Mouse (Mus musculus) brown adipose tissue, adult 24 weeks (tissue): ENCODE results near the gene Slc23a3. TPM values are rescaled to one million over a fixed set of nuclear protein-coding genes. Genes with fewer than 3 reads are reported as not detected.

ENCODE experiments used
- polyA plus RNA-seq: library from polyadenylated mRNA; stranded (reverse); fragments of >200 nt; gene quantifications from 2 replicates; pipeline ENCODE4 v1.2.4, GENCODE M21; 2012; ENCODE audit not compliant: missing spikeins, insufficient read depth, insufficient read length

The Slc23a3 gene
- polyA plus RNA-seq, 1 experiment, result not detected

Other genes starting within 250 kb of the Slc23a3 start
- not detected in 2 replicates for gene Fev, start 248.5 kb downstream of the Slc23a3 start, polyA plus RNA-seq
- not detected in 2 replicates for gene Cryba2, start 240.7 kb downstream of the Slc23a3 start, polyA plus RNA-seq
- gene Cfap65, start 198.3 kb downstream of the Slc23a3 start, polyA plus RNA-seq, result not detected in 2 replicates
- not detected in 2 replicates for gene Ihh, start 182.2 kb downstream of the Slc23a3 start, polyA plus RNA-seq
- 7.3 and 8.2 TPM in 2 replicates for gene Nhej1, start 8.7 kb downstream of the Slc23a3 start, polyA plus RNA-seq
- gene Cnppd1, start 8.8 kb upstream of the Slc23a3 start, polyA plus RNA-seq, result 15.2 and 16.4 TPM in 2 replicates
- 30.7 and 39.4 TPM in 2 replicates for gene Retreg2, start 8.9 kb upstream of the Slc23a3 start, polyA plus RNA-seq
- 15.2 and 21.5 TPM in 2 replicates for gene Zfand2b, start 34.8 kb upstream of the Slc23a3 start, polyA plus RNA-seq
- gene Abcb6, start 46.5 kb upstream of the Slc23a3 start, polyA plus RNA-seq, result 17.8 and 28.8 TPM in 2 replicates
- 3.6 and 7.0 TPM in 2 replicates for gene Ankzf1, start 58.3 kb upstream of the Slc23a3 start, polyA plus RNA-seq
- gene Atg9a, start 58.3 kb upstream of the Slc23a3 start, polyA plus RNA-seq, result 13.6 and 21.0 TPM in 2 replicates
- 5.3 and 6.3 TPM in 2 replicates for gene Glb1l, start 76.9 kb upstream of the Slc23a3 start, polyA plus RNA-seq
- gene Stk16, start 76.9 kb upstream of the Slc23a3 start, polyA plus RNA-seq, result 44.0 and 60.2 TPM in 2 replicates
- 78.7 and 108 TPM in 2 replicates for gene Tuba4a, start 86.0 kb upstream of the Slc23a3 start, polyA plus RNA-seq
- not detected in 2 replicates for gene A630095N17Rik, start 98.2 kb upstream of the Slc23a3 start, polyA plus RNA-seq
- gene Dnajb2, start 102.5 kb upstream of the Slc23a3 start, polyA plus RNA-seq, result 39.6 and 65.4 TPM in 2 replicates
- gene Ptprn, start 130.6 kb upstream of the Slc23a3 start, polyA plus RNA-seq, result not detected in 2 replicates
- gene Resp18, start 144.5 kb upstream of the Slc23a3 start, polyA plus RNA-seq, result not detected in 2 replicates
- 72.6 and 86.4 TPM in 2 replicates for gene Dnpep, start 184.1 kb upstream of the Slc23a3 start, polyA plus RNA-seq
- 68.8 and 75.5 TPM in 2 replicates for gene Des, start 226.4 kb upstream of the Slc23a3 start, polyA plus RNA-seq
- 5.7 and 11.3 TPM in 2 replicates for gene Speg, start 241.4 kb upstream of the Slc23a3 start, polyA plus RNA-seq